Mouse (Mus musculus) testis, adult 2 months (tissue): ENCODE measurements around the gene Fn3krp. TPM values are rescaled to one million over a fixed set of nuclear protein-coding genes. Genes with fewer than 3 reads are reported as not detected.

Source experiments
- H3K27ac ChIP-seq: fragments of 200-500 bp; 2 replicates; pipeline ENCODE4 v1.5.1; 2012; ENCODE audit warnings: low read depth, low read length; ENCODE audit not compliant: control insufficient read depth, insufficient read depth
- H3K27me3 ChIP-seq: fragments of 200-500 bp; 2 replicates; pipeline ENCODE4 v1.6.1; 2012; ENCODE audit warnings: mild to moderate bottlenecking, low read length, moderate library complexity; ENCODE audit not compliant: control insufficient read depth, insufficient read depth
- H3K36me3 ChIP-seq: fragments of 200-500 bp; 2 replicates; pipeline ENCODE4 v1.6.1; 2012; ENCODE audit warnings: mild to moderate bottlenecking, low read length; ENCODE audit not compliant: control insufficient read depth, insufficient read depth
- H3K4me1 ChIP-seq: fragments of 200-500 bp; 2 replicates; pipeline ENCODE4 v1.6.1; 2012; ENCODE audit warnings: low read length; ENCODE audit not compliant: control insufficient read depth, insufficient read depth
- H3K4me3 ChIP-seq: fragments of 200-500 bp; 2 replicates; pipeline ENCODE4 v1.5.1; 2012; ENCODE audit warnings: low read depth, mild to moderate bottlenecking, low read length, moderate library complexity, mixed read lengths; ENCODE audit not compliant: control insufficient read depth
- CTCF ChIP-seq: fragments of 200-500 bp; IDR thresholded peaks from 2 replicates; pipeline ENCODE4 v1.5.1; 2012; ENCODE audit warnings: low read depth, mild to moderate bottlenecking, inconsistent platforms, low read length, moderate library complexity; ENCODE audit not compliant: control insufficient read depth, insufficient read depth, insufficient replicate concordance
- POLR2A ChIP-seq: fragments of 200-500 bp; IDR thresholded peaks from 2 replicates; pipeline ENCODE4 v1.6.1; 2012; ENCODE audit warnings: low read depth, mild to moderate bottlenecking, inconsistent platforms, low read length, moderate library complexity; ENCODE audit not compliant: control insufficient read depth
- polyA plus RNA-seq: library from polyadenylated mRNA; depleted of rRNA; stranded (reverse); fragments of >200 nt; gene quantifications from 2 replicates; pipeline ENCODE4 v1.2.3, GENCODE M21; 2012; rRNA removed

The Fn3krp gene
- polyA plus RNA-seq, 1 experiment: 8.0 TPM

GRCm38 (mm10) chr11:121479476-121480203, 58.4 kb downstream of the Fn3krp start:
- Histone ChIP-seq H3K4me3 (no peak overlapping the region), H3K27ac (no peak overlapping the region), H3K27me3 (no peaks in the 10 kb centered on the region), H3K4me1 (no peaks in the 10 kb centered on the region; the same call in 1 of the 2 replicates), H3K36me3 (peaks cover 2% of the 10 kb centered on the region; the same call in 1 of the 2 replicates)
- TF ChIP-seq POLR2A (no peak), CTCF (no peak)

Other genes with a start within 250 kb of the Fn3krp start
- gene Hexdc, start 217.0 kb upstream of the Fn3krp start, polyA plus RNA-seq: 5.2 and 6.0 TPM in 2 replicates
- 2.7 and 3.1 TPM in 2 replicates for gene Ogfod3, start 216.7 kb upstream of the Fn3krp start, polyA plus RNA-seq
- 7.8 and 8.7 TPM in 2 replicates for gene Cybc1, start 192.1 kb upstream of the Fn3krp start, polyA plus RNA-seq
- gene Narf, start 184.1 kb upstream of the Fn3krp start, polyA plus RNA-seq: 8.2 and 8.9 TPM in 2 replicates
- 78.5 and 80.0 TPM in 2 replicates for gene Foxk2, start 161.4 kb upstream of the Fn3krp start, polyA plus RNA-seq
- 26.7 and 27.9 TPM in 2 replicates for gene Wdr45b, start 67.0 kb upstream of the Fn3krp start, polyA plus RNA-seq
- 0.32 and 0.47 TPM in 2 replicates for gene Rab40b, start 33.1 kb upstream of the Fn3krp start, polyA plus RNA-seq
- 0.09 and 0.11 TPM in 2 replicates for gene Fn3k, start 13.5 kb downstream of the Fn3krp start, polyA plus RNA-seq
- gene Tbcd, start 30.5 kb downstream of the Fn3krp start, polyA plus RNA-seq: 22.4 and 23.4 TPM in 2 replicates
- 0.23 and 0.65 TPM in 2 replicates for gene Zfp750, start 97.9 kb downstream of the Fn3krp start, polyA plus RNA-seq